Mouse (Mus musculus) kidney, adult 18-20 months (tissue): ENCODE measurements around the gene Mdm4.
"Not testable (repeated sequence)": the region's sequence is repeated elsewhere in the genome, so short reads cannot be mapped to it uniquely, and the experiment has no call there.

Experiments used
- DNase-seq: peaks from one replicate; pipeline ENCODE4 v3.0.0; 2021

Mdm4 gene

GRCm38 (mm10) chr1:133019312-133019711 is 11.0 kb downstream of the Mdm4 start:
- no peak for DNase-seq

- DNase-seq, result no peak
Observed at GRCm38 (mm10) chr1:133018580-133018979, 11.8 kb downstream of the Mdm4 start.

DNA sequence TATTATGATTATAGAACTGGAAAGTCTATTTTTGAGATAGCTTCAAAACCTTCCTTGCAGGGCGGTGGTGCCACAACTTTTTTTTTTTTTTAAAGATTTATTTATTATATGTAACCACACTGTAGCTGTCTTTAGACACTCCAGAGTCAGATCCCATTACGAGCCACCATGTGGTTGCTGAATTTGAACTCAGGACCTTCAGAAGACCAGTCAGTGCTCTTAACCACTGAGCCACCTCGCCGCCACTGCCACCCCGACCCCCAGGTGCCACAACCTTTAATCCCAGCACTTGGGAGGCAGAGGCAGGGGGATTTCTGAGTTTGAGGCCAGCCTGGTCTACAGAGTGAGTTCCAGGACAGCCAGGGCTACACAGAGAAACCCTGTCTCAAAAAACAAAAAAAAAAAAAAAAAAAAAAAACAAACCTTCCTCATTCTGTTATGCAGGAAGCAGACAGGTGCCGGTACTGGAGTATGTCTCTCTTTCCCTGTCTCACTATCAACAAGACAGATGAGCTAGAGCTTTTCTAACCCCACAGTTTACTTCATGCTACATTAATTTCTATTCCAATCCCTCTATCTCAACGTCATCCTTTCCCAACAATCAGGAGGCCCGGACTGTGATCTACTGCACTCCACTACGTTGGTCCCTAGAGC is 13.5 kb downstream of the Mdm4 start:
- no peak for DNase-seq

DNA sequence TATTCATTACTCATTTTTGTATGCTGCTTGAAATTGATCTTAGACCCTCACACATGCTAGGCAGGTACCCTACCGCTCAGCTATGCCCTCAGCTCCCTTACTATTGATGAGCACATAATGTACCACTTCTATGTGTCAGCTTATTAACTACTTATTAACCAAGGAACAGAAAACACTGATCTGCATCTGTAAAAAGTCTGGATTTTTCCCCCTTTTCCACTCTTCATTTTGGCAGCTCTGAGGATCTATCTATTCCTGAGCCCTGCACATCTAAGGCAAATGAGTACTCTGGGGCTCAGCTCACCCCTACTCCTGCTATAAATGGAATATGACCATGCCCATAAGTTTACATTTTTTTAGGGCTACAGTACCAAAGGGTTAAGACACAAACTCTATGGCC is 16.2 kb downstream of the Mdm4 start:
- DNase-seq, result no peak

DNA sequence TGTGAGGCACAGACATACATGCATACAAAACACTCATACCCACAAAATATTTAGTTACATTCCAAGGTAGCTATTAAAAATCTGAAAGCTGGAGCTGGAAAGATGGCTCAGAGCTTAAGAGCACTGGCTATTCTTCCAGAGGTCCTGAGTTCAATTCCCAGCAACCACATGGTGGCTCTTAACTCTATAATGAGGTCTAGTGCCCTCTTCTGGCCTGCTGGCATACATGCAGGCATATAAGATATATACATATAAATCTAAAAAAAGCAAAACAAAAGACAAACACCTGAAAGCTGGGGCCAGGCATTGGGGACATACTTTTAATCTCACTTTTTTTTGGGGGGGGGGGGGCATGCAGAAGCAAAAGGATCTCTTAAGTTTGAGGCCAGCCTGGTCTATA is 17.0 kb downstream of the Mdm4 start:
- DNase-seq, result no peak

GRCm38 (mm10) chr1:133011955-133012841 is 18.2 kb downstream of the Mdm4 start:
- DNase-seq, result no peak

DNA sequence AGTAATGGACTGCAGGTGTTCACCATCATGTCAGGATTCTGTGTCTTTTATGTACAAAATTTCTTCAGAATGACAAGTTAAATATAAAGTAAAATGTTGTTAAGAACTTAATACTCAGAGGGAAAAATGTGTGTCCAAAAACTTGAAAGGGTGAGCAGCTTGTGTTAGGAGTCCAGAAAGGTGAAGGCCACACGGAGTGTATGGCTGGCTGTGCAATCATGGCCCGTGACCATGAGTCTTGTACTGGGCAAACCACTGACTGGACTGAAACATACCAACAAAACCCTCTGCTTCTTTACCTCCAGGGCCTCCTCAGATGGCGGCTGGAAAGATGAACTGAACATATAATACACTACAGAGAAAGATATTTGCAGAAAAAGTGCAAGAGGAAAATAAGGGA is 23.8 kb downstream of the Mdm4 start:
- no peak for DNase-seq

- DNase-seq, result no peak
Observed at GRCm38 (mm10) chr1:133000347-133000746, 30.0 kb downstream of the Mdm4 start.

DNA sequence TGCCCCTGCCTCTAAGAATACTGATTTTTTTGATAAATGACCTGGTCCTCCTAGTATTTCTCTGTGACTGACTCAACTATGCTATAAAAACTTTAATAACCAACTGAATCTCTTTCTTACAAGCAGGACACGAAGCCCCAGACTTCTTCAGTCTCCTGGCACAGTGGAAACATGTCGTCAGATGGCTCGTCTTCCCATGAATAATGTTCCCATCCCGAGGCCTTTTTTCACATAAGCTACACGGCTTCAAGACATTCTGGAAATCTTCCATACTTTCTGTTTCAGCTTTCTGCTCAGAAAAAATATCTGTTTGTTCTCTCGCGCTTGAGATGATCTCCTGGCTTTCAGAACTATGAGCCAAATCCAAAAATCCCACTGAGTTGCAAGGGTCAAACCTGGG is 38.8 kb downstream of the Mdm4 start:
- DNase-seq, result no peak

GRCm38 (mm10) chr1:132990733-132991132 is 39.6 kb downstream of the Mdm4 start:
- no peak for DNase-seq

GRCm38 (mm10) chr1:132988556-132989459 is 41.6 kb downstream of the Mdm4 start:
- not testable (repeated sequence) for DNase-seq

GRCm38 (mm10) chr1:132982728-132983127 is 47.6 kb downstream of the Mdm4 start:
- DNase-seq, result peak; percentile 28

- no peak for DNase-seq
Observed at GRCm38 (mm10) chr1:132981232-132981631, 49.1 kb downstream of the Mdm4 start.

- no peak for DNase-seq
Observed at GRCm38 (mm10) chr1:132977402-132977801, 53.0 kb downstream of the Mdm4 start.

DNA sequence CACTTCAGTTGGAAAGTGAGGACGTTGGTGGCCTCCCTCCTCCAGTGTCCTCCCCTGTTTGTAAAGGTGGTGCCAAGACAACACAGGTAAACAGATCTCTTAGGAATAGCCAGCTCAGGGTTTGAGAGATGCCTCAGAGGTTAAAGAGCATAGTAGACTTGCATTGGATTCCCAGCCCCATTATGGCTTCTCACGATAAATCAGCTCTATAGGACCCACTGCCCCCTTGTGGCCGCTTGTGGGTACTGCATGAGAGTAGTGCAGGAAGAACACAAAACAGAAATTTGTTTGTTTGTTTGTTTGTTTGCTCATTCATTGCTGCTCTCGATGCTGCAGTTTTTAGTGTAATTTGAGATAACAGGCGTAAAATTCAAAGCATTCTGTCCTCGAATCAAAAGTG is 61.7 kb downstream of the Mdm4 start:
- DNase-seq, result peak; percentile 70

DNA sequence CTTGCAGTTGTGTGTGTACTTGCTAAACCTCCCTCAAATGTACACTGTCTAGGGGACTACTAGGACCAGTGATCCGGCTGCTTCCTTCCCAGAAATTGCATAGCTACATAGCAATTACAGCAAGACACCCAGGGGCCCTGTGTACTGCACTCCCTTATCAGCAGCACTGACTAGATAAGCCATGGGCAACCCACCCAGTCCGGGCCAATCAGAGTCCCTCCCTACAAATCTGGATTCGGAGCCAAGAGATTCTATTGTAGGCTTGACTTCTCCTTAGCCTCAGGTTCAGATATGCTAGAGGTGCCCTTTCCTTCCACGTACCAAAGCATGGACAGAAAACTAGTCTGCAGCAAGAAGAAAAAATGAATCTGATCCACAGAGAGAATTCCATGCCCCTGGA is 65.7 kb downstream of the Mdm4 start:
- no peak for DNase-seq

- no peak for DNase-seq
Observed at GRCm38 (mm10) chr1:132964106-132964505, 66.3 kb downstream of the Mdm4 start.

GRCm38 (mm10) chr1:132961751-132962150 is 68.6 kb downstream of the Mdm4 start:
- no peak for DNase-seq

DNA sequence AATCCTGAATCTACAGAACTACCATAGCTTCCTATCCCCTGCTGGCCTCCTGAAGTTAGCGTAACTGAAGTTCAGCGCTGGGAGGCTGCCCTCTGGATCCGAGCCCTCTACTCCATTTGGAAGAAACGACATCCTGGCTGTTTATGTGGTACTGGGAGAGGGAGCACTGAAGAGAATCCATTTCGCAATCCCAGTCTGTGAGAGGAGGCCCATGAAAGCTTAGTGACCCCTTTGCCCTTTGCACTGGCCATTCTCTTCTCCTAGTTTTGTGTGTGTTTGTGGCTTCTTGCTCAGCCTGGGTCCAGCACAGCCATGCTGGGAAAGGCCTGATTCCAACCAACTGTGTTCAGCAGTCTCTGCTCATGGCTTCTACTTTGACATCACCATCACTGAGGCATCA is 73.6 kb downstream of the Mdm4 start:
- no peak for DNase-seq

DNA sequence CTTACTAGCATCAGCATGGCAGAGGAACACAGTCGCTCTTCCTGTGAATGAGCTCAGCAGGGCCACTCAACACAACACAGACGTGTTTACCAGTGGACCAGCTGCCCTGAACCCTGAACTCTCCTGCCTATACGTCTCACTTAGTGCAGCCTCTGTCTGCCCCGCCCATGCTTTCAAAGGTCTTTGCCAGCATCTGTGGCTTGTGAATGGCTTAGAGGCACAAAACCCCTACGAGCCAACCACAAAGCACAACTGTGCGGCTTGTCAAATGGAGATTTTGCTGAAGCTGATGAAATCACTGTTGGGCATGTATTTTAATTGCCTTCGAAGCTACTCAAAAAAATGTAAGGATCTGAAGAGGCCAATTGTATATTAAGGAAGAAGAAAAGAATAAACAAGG is 82.5 kb downstream of the Mdm4 start:
- no peak for DNase-seq

GRCm38 (mm10) chr1:132945826-132946225 is 84.5 kb downstream of the Mdm4 start:
- no peak for DNase-seq

DNA sequence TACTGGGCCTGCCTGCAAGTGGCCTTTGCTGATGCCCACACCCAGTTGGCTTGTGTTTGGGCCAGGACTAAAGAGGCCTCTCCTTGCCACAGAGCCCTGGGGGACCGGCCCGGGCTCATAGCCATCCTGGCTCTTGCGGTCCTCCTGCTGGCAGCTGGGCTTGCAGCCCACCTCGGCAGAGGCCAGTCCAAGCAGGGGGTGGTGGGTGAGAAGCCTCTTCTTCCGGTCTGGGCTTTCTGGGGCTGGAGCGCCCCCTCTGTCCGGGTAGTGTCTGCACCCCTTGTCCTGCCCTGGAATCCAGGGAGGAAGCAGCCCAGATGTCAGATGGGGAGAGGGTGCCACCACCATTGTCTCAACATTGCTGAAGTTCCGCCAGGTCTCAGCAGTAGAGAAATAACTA is 91.4 kb downstream of the Mdm4 start:
- DNase-seq, result no peak

GRCm38 (mm10) chr1:132937296-132938030 is 92.9 kb downstream of the Mdm4 start:
- no peak for DNase-seq
